Mouse (Mus musculus) midbrain, embryonic 12.5 days (tissue): ENCODE measurements at regions not wholly inside any gene's neighbourhood (a gene's known extent, or its start where the extent isn't known, plus 50 kb on each side); places are given as distances from the start of the nearest gene placed in this dataset.

ENCODE experiments used
- ATAC-seq: fragments of 200-750 bp; cut with Nextera tagmentation; 2 replicates; pipeline ENCODE4 v1.8.0; 2017; ENCODE audit warnings: low read depth, moderate TSS enrichment, moderate library complexity; ENCODE audit not compliant: low FRiP score
- H3K27ac ChIP-seq: fragments of 300-500 bp; sonication (generic); replicated peaks from 2 replicates; pipeline ENCODE4 v1.5.1; 2016; ENCODE audit warnings: mild to moderate bottlenecking
- H3K27me3 ChIP-seq: fragments of 300-500 bp; sonication (generic); 2 replicates; pipeline ENCODE4 v1.6.1; 2016; ENCODE audit warnings: mild to moderate bottlenecking
- H3K36me3 ChIP-seq: fragments of 300-500 bp; sonication (generic); 2 replicates; pipeline ENCODE4 v1.6.1; 2016
- H3K4me1 ChIP-seq: fragments of 300-500 bp; sonication (generic); 2 replicates; pipeline ENCODE4 v1.6.1; 2016
- H3K4me2 ChIP-seq: fragments of 300-500 bp; sonication (generic); replicated peaks from 2 replicates; pipeline ENCODE4 v1.6.1; 2016; ENCODE audit warnings: mild to moderate bottlenecking, moderate library complexity
- H3K4me3 ChIP-seq: fragments of 300-500 bp; sonication (generic); 2 replicates; pipeline ENCODE4 v1.5.1; 2016; ENCODE audit warnings: mild to moderate bottlenecking
- H3K9ac ChIP-seq: fragments of 300-500 bp; sonication (generic); replicated peaks from 2 replicates; pipeline ENCODE4 v1.6.1; 2016; ENCODE audit warnings: mild to moderate bottlenecking, moderate library complexity
- H3K9me3 ChIP-seq: fragments of 300-500 bp; sonication (generic); 2 replicates; pipeline ENCODE4 v1.6.1; 2016; ENCODE audit warnings: mild to moderate bottlenecking
- WGBS: fragments of 180-500 bp; shearing (Covaris S2); methylation state at CpG from one replicate; pipeline ENCODE4 v1.1.7; 2016; 5-methylcytosine and 5-hydroxymethylcytosine counted together

DNA sequence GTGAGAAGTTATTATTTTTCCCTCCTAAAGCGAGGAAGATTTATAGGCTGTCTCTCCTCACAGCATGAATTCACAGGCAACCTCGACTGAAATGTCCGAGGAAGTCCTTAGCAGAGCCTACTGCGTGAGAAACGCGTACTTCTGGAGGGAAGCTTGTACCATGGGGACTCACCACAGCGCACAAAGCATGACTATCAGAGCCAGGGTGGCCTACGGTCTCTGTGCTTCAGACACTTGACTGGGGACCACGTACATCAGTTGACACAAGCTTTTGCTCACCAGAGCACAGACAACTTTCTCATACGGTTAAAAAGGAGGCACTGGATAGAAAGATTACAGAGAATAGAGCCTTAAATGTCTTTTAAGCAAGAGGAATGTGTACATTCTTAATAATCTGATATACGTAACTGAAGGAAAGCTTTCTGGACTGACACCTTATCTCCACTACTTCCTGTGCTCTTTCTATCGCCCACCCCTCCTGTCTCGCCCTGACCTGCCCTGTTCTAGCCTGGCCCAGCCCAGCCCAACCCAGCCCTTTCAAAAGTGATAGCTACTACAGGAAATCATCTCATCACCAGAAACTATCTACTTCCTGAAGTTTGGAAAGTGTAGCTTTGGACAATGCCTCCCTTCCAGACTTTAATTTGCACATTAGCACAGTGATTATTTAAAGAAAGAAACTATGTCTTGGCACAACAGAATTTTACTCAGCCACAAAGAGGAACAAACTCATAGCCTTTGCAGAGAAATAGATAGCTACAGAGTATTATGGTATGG lies 104.2 kb upstream of the Krtap11-1 start:
- Histone ChIP-seq H3K4me2 (no peak overlapping the region), H3K4me1 (no peaks in the 10 kb centered on the region; the same call in 1 of the 2 replicates), H3K4me3 (no peak overlapping the region), H3K27ac (no peak overlapping the region), H3K9ac (no peak overlapping the region), H3K36me3 (no peaks in the 10 kb centered on the region), H3K9me3 (no peaks in the 10 kb centered on the region), H3K27me3 (no peaks in the 10 kb centered on the region)
- WGBS: 83% methylated on average over 13 of the region's 13 CpGs
- ATAC-seq: no peak

DNA sequence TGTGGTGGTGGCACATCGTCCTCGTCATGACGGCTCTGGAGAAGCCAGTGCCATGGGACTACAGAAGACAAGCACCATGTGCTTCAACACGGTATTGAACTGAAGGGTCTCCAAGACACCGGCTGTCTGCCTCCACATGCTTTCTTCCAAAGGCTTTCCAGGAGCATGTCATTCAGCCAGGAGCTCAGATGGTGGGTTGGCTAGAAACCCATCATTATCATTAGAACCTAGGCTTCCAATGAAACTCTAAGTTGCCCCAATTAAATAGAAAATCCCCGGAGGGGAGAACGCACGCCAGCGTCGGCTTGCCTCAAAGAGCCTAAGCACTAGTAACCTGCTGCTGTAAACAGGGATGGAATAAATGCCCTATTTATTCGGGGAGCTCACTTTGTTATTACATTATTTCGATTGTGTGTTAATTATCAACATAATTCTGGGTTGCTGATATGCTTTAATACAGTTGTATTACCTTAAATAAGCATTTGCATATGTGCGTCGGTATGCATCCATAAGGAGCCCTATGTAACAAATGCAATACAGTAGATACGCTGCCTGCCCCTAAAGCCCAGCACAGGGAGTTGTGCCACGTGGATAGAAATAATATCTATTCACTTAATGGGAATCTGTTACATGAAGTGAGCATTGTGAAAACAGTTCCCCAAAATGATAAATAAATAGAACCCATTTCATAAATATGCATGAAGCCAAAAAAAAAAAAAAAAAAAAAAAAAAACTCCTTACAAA lies 103.3 kb upstream of the Krtap11-1 start:
- Histone ChIP-seq H3K36me3 (no peaks in the 10 kb centered on the region), H3K27ac (no peak overlapping the region), H3K4me2 (no peak overlapping the region), H3K27me3 (no peaks in the 10 kb centered on the region), H3K4me1 (no peaks in the 10 kb centered on the region; the same call in 1 of the 2 replicates), H3K9me3 (no peaks in the 10 kb centered on the region), H3K4me3 (no peak overlapping the region), H3K9ac (no peak overlapping the region)
- WGBS: 85% methylated on average over 16 of the region's 16 CpGs
- ATAC-seq: no peak

DNA sequence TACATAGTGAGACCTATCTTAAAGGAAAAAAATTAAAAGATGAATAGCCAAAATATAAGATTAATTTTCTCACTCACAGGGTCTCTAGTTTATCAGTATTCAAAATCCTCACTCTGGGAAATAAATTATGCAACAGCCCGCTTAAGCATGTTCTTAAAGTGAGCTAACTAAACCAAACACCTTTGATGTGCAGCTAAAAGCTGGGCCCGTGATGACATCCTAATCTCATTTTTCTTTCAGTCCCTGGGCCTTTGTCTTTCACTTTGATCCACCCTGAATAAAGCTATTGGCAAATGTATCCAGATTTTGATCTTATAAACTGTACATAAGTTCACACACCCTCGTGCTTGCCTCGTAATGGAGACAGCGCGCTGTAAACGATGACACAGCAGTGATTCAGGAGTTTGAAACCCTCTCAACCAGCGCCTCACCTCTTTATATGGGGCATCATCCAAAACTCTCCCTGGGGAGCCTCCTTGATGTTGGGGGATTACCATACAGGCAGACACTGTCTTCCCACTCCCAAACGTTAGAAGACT lies 100.3 kb upstream of the Krtap11-1 start:
- H3K4me2 ChIP-seq: no peak overlapping the region
- no peak for ATAC-seq
- no peaks in the 10 kb centered on the region; the same call in 1 of the 2 replicates for H3K4me1 ChIP-seq
- H3K27ac ChIP-seq: no peak overlapping the region
- no peaks in the 10 kb centered on the region for H3K9me3 ChIP-seq
- H3K27me3 ChIP-seq: no peaks in the 10 kb centered on the region
- 68% methylated on average over 9 of the region's 9 CpGs for WGBS
- no peaks in the 10 kb centered on the region for H3K36me3 ChIP-seq
- no peak overlapping the region for H3K4me3 ChIP-seq
- H3K9ac ChIP-seq: no peak overlapping the region

DNA sequence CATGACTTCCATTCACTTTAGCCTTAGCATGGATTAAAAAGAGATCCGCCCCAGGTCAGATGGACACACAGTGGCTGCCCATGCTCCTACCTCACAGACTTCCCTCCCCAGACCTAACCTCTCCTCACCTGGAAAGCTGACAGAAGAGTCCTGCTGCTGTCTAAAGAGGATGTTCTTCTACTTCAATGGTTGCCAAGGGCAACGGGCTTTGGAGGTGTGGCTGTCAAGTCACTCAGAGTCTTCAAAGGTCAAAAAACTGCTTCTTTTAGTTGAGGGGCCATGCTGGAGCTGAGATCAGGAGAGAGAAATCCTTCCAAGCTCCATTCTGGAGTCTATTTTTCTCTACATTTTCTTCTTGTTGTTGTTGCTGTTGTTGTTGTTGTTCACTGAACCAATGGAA lies 89.1 kb upstream of the Krtap11-1 start:
- Histone ChIP-seq H3K9ac (no peak overlapping the region), H3K4me2 (no peak overlapping the region), H3K9me3 (no peaks in the 10 kb centered on the region), H3K36me3 (no peaks in the 10 kb centered on the region), H3K27ac (no peak overlapping the region), H3K4me3 (no peak overlapping the region), H3K27me3 (no peaks in the 10 kb centered on the region), H3K4me1 (no peaks in the 10 kb centered on the region)
- no peak for ATAC-seq
- WGBS: 77% methylated on average over 2 of the region's 2 CpGs

DNA sequence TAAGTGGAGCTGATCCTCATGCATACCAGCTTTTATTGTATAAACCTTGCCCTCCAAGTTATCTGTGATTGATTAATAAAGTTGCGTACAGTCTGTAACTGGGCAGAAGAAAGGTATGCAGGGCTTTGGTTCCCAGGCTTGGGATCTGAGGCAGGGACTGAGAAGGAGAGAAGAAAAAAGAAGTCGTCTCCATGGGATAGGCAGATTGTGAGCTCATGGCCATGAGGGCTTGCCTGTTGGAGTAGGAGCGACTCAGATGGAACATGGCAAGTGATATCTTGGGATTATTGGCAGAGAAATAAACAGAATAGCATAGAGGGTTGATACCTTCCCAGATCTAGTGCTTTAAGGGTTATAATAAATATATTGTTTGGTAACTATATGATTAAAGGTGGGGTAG lies 85.1 kb upstream of the Krtap11-1 start:
- no peaks in the 10 kb centered on the region for H3K4me1 ChIP-seq

GRCm38 (mm10) chr16:89648651-89649050 lies 77.7 kb upstream of the Krtap11-1 start:
- Histone ChIP-seq H3K27me3 (no peaks in the 10 kb centered on the region), H3K27ac (no peak overlapping the region), H3K4me3 (no peak overlapping the region), H3K9ac (no peak overlapping the region), H3K9me3 (no peaks in the 10 kb centered on the region), H3K4me1 (no peaks in the 10 kb centered on the region), H3K4me2 (no peak overlapping the region), H3K36me3 (no peaks in the 10 kb centered on the region)
- WGBS: 83% methylated on average over 4 of the region's 4 CpGs
- ATAC-seq: no peak

More for the DNA sequence above, 85.1 kb upstream of the Krtap11-1 start:
- H3K9me3 ChIP-seq: 0 out of 2 replicates have a peak, but pooled peaks cover 3% of the 10 kb centered on the region
- 88% methylated on average over 3 of the region's 3 CpGs for WGBS
- H3K36me3 ChIP-seq: no peaks in the 10 kb centered on the region
- no peak overlapping the region for H3K27ac ChIP-seq
- ATAC-seq: no peak
- no peaks in the 10 kb centered on the region for H3K27me3 ChIP-seq
- no peak overlapping the region for H3K9ac ChIP-seq
- no peak overlapping the region for H3K4me3 ChIP-seq
- H3K4me2 ChIP-seq: no peak overlapping the region

DNA sequence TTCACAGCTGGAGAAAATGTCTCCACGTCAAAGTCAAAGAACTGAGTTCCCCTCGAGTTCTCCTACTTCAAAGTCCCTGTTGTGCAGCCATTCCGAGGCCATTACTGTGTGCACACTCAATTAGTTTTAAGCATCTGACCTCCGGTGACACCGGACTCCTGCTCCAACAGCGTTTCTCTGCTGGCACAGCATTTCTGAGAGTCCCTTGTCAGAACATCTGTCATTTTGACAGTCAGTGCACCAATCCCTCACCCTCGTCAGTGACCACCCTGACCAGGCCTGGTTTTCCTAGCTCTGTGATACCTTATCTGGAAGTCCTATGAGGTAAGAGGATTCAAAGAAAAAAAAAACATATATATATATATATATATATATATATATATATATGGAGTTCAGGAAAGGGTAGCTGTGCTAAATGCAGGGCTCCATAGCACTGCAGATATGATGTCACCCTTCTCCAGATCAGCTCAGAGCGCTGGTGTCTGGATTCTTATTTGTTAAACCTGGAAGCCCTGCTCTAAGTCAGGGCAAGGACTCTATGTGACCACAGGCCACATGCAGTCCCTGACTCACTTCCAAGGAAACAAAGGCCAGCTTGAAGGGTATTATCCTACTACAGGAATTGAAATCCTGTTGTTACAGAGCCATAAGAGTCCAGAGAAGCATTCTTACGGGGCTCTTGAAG lies 63.1 kb upstream of the Krtap11-1 start:
- no peak; the same call in 1 of the 2 replicates for ATAC-seq

DNA sequence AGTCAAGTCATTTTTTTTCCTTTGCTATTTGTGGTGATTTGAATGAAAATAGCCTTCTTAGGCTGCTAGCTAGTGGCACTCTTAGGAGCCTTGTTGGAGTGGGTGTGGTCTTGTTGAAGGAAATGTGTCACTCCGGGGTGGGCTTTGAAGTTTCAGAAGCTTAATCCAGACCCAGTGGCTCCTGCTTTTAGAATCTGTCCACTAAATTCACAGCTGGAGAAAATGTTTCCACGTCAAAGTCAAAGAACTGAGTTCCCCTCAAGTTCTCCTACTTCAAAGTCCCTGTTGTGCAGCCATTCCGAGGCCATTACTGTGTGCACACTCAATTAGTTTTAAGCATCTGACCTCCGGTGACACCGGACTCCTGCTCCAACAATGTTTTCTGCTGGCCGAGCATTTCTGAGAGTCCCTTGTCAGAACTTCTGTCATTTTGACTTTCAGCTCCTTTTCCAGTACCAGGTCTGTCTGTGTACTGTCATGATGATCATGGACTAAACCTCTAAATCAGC lies 61.2 kb upstream of the Krtap11-1 start:
- 29% methylated on average over 6 of the region's 6 CpGs for WGBS
- Histone ChIP-seq H3K27me3 (no peaks in the 10 kb centered on the region), H3K9ac (no peak overlapping the region), H3K27ac (no peak overlapping the region), H3K36me3 (no peaks in the 10 kb centered on the region), H3K9me3 (no peaks in the 10 kb centered on the region), H3K4me2 (no peak overlapping the region), H3K4me3 (no peak overlapping the region), H3K4me1 (no peaks in the 10 kb centered on the region)
- ATAC-seq: no peak

More for the DNA sequence above, 63.1 kb upstream of the Krtap11-1 start:
- H3K27me3 ChIP-seq: no peaks in the 10 kb centered on the region
- H3K9me3 ChIP-seq: no peaks in the 10 kb centered on the region
- no peaks in the 10 kb centered on the region for H3K36me3 ChIP-seq
- H3K4me3 ChIP-seq: no peak overlapping the region
- 44% methylated on average over 9 of the region's 9 CpGs for WGBS
- no peak overlapping the region for H3K4me2 ChIP-seq
- no peak overlapping the region for H3K27ac ChIP-seq
- H3K9ac ChIP-seq: no peak overlapping the region
- H3K4me1 ChIP-seq: no peaks in the 10 kb centered on the region

DNA sequence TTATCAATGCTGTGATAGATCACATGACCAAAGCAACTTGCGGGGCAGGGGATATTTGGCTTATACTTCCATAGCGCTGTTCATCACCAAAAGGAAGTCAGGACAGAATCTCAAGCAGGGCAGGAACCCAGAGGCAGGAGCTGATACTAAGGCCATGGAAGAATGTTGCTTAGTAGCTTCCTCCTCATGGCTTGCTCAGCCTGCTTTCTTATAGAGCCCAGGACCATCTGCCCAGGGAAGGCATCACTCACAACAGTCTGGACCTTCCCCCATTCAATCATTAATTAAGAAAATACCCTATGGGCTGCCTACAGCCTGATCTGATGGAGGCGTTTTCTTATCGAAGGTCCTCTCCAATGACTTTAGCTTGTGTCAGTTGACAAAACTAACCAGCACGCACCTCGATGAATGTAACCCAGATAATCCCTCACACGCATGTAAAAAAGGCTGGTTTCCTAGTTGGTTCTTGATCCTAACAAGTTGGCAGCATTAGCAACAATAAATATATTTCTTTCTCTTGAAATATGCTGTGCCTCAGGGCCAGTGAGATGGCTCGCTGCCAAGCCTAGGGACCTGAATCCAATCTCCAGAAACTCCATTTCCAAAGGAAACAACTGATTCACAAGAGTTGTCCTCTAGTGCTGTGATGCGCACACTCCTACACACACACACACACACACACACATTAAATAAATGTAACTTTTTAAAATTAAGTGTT lies 60.6 kb upstream of the Krtap11-1 start:
- 94% methylated on average over 9 of the region's 9 CpGs for WGBS
- Histone ChIP-seq H3K9ac (no peak overlapping the region), H3K4me1 (no peaks in the 10 kb centered on the region), H3K4me3 (no peak overlapping the region), H3K27ac (no peak overlapping the region), H3K36me3 (no peaks in the 10 kb centered on the region), H3K27me3 (no peaks in the 10 kb centered on the region), H3K9me3 (no peaks in the 10 kb centered on the region), H3K4me2 (no peak overlapping the region)
- no peak for ATAC-seq

DNA sequence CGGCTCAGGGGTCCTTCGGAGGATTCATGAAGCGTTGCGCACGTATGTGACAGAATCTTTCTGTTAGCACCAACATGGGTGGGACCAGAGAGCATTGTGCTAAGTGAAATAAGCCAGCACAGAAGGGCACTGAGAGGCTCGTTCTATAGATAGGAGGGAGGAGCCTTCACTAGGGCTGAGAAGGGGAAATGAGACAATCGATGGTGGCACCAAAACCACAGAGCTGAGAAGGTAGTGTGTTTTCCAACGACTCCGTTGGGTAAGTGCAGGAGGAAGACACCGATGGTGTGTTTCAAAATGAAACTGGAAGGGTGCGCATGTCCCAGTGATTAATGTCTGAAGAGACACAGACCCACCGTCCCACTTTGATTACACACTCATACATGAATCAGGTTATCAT lies 54.7 kb upstream of the Krtap11-1 start:
- no peaks in the 10 kb centered on the region for H3K9me3 ChIP-seq
- no peaks in the 10 kb centered on the region for H3K27me3 ChIP-seq
- no peak overlapping the region for H3K4me3 ChIP-seq
- no peaks in the 10 kb centered on the region for H3K36me3 ChIP-seq
- 92% methylated on average over 12 of the region's 12 CpGs for WGBS
- no peak overlapping the region for H3K27ac ChIP-seq
- H3K4me1 ChIP-seq: peaks cover 6% of the 10 kb centered on the region; the same call in 1 of the 2 replicates
- no peak for ATAC-seq
- H3K9ac ChIP-seq: no peak overlapping the region
- H3K4me2 ChIP-seq: no peak overlapping the region

DNA sequence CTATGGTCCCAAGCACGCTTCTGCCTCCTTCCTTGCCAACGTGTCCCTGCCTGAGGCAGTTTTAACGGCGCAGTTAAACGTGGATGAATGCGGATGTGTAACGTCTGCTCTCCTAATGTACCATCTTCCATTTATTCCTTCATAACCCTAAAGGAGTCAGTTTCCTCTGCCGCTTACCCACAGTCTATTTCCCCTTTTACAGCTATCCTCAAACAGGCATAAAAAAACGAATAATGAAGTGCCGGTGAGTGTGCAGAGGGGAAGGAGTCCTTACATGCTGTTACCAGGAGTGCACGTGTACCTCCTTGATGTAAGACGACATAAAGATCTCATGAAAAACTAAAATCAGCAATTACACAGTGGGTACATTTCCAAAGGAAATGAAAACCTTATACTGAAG lies 54.3 kb upstream of the Krtap11-1 start:
- H3K9ac ChIP-seq: no peak overlapping the region
- no peak overlapping the region for H3K27ac ChIP-seq
- H3K4me2 ChIP-seq: no peak overlapping the region
- H3K36me3 ChIP-seq: no peaks in the 10 kb centered on the region
- H3K27me3 ChIP-seq: no peaks in the 10 kb centered on the region
- peaks cover 6% of the 10 kb centered on the region; the same call in 1 of the 2 replicates for H3K4me1 ChIP-seq
- ATAC-seq: no peak
- 94% methylated on average over 12 of the region's 12 CpGs for WGBS
- H3K9me3 ChIP-seq: no peaks in the 10 kb centered on the region
- H3K4me3 ChIP-seq: no peak overlapping the region
